Mouse (Mus musculus) midbrain, embryonic 10.5 days (tissue): ENCODE results near the gene Mrpl33. TPM values are rescaled to one million over a fixed set of nuclear protein-coding genes. Genes with fewer than 3 reads are reported as not detected.
"Not testable (repeated sequence)": the region's sequence is repeated elsewhere in the genome, so short reads cannot be mapped to it uniquely, and the experiment has no call there.

Experiments used
- DNase-seq: peaks from one replicate; pipeline ENCODE4 v3.0.0-alpha.2; 2017; ENCODE audit warnings: low spot score
- H3K27ac ChIP-seq: fragments of 300-500 bp; sonication (generic); replicated peaks from 2 replicates; pipeline ENCODE4 v1.5.1; 2016; ENCODE audit warnings: mild to moderate bottlenecking
- H3K27me3 ChIP-seq: fragments of 300-500 bp; sonication (generic); 2 replicates; pipeline ENCODE4 v1.6.1; 2016; ENCODE audit warnings: low read depth, mild to moderate bottlenecking; ENCODE audit not compliant: poor library complexity, severe bottlenecking
- H3K36me3 ChIP-seq: fragments of 300-500 bp; sonication (generic); 2 replicates; pipeline ENCODE4 v1.6.1; 2016; ENCODE audit warnings: mild to moderate bottlenecking, moderate library complexity
- H3K4me1 ChIP-seq: fragments of 300-500 bp; sonication (generic); 2 replicates; pipeline ENCODE4 v1.6.1; 2016
- H3K4me3 ChIP-seq: fragments of 300-500 bp; sonication (generic); 2 replicates; pipeline ENCODE4 v1.5.1; 2016; ENCODE audit warnings: mild to moderate bottlenecking, moderate library complexity
- H3K9me3 ChIP-seq: fragments of 300-500 bp; sonication (generic); replicated peaks from 2 replicates; pipeline ENCODE4 v1.6.1; 2016; ENCODE audit warnings: mild to moderate bottlenecking
- whole genome bisulfite sequencing: fragments of 180-500 bp; shearing (Covaris S2); methylation state at CpG from one replicate; pipeline ENCODE4 v1.1.7; 2016; 5-methylcytosine and 5-hydroxymethylcytosine counted together
- polyA plus RNA-seq: library from polyadenylated mRNA; unstranded; fragments of >200 nt; fragmentation: Nextera tagmentation; extraction: Ambion mirVana; gene quantifications from 2 replicates; pipeline ENCODE4 v1.2.1, GENCODE M21; 2016

The Mrpl33 gene
- polyA plus RNA-seq, 1 experiment from 2014 or later, result 233 TPM

DNA sequence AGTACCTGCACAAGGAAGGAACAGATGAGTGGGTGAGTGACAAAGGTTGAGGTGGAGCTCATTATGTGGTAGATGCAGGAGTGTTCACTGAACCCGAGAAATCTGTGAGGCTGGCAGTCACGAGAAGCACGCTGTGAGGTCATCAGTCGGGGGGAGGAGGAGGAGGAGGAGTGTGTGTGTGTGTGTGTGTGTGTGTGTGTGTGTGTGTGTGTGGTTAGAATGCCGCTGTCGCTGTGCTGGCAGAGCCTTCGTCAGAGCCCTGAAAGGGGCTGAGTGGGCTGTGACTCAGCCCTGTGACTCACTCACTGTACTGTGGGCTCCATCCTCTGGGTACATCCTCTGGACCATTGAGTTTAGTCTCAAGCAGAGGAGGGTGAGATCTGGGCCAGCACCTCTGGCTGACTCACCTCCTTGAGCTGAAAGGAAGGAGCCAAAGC is 20.2 kb upstream of the Mrpl33 start:
- H3K27me3 ChIP-seq, result no peaks in the 10 kb centered on the region
- no peak overlapping the region for H3K4me3 ChIP-seq
- 88% methylated on average over 7 of the region's 7 CpGs for WGBS
- H3K4me1 ChIP-seq, result peaks cover 2% of the 10 kb centered on the region; the same call in 1 of the 2 replicates
- H3K9me3 ChIP-seq, result no peaks in the 10 kb centered on the region
- H3K36me3 ChIP-seq, result no peaks in the 10 kb centered on the region
- no peak overlapping the region for H3K27ac ChIP-seq
- no peak for DNase-seq

DNA sequence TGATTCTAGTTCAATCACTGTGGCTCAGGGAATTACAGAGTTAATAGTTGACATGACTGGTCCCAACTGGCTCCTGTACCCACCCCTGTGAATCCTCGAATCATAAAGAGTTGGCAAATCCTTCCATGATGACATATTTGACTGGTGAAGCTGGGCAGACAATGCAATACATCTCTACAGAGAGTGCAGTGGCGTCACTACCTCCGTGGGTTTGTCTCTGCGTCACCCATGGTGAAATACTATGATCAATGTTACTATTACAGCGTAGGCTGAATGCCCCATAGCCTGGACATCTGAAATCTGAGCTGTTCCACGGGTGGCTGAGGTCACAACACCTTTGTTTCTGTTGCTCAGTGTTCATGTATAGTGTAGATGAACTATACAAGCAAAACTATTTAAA is 15.5 kb upstream of the Mrpl33 start:
- Histone ChIP-seq H3K4me1 (no peaks in the 10 kb centered on the region), H3K36me3 (no peaks in the 10 kb centered on the region), H3K4me3 (no peak overlapping the region), H3K9me3 (no peaks in the 10 kb centered on the region), H3K27ac (no peak overlapping the region), H3K27me3 (no peaks in the 10 kb centered on the region)
- WGBS, result 86% methylated on average over 6 of the region's 6 CpGs
- no peak for DNase-seq

DNA sequence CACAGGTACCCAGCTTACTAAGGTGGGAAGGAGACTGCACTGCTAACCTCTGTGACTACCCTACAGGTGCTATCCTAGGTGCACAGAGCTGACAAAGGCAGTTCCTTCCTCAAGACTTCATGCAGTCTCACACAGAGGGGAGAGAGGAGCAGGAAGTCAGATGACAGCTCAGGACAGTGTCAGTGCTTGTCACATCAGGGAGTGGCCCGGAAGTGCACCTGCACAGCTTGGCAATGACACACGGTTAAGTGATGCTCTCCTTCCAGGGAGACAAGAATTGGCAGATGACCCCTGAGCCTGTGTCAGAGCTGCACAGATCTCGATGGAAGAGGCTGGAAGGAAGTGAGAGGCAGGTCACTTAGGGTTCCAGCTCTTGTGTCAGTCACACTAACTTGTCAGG is 14.8 kb upstream of the Mrpl33 start:
- H3K4me1 ChIP-seq, result peaks cover 6% of the 10 kb centered on the region
- no peaks in the 10 kb centered on the region for H3K27me3 ChIP-seq
- H3K4me3 ChIP-seq, result no peak overlapping the region
- H3K27ac ChIP-seq, result no peak overlapping the region
- H3K9me3 ChIP-seq, result no peaks in the 10 kb centered on the region
- no peak for DNase-seq
- 90% methylated on average over 3 of the region's 3 CpGs for WGBS
- no peaks in the 10 kb centered on the region for H3K36me3 ChIP-seq

DNA sequence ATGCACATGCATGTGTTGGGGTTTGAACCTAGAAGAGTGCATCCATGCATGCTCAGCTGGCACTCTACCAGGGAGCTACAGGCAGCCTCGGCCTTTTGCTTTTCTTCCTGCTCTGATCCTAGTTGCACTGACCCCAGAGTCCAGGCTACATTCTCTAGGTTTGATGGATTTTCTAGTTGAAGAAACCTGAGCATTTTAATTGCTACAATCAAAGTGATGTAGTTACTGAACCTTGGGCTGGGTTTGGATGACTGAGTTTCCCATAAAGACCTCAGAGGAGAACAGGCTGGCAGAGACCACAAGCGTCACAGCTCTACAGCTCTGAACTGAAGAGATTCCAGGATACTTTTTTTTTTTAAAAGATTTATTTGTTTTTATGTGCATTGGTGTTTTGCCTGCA is 13.5 kb upstream of the Mrpl33 start:
- 81% methylated on average over 2 of the region's 2 CpGs for WGBS
- Histone ChIP-seq H3K9me3 (no peaks in the 10 kb centered on the region), H3K27ac (no peak overlapping the region), H3K27me3 (no peaks in the 10 kb centered on the region), H3K4me3 (no peak overlapping the region), H3K4me1 (peaks cover 9% of the 10 kb centered on the region), H3K36me3 (no peaks in the 10 kb centered on the region)
- DNase-seq, result no peak

DNA sequence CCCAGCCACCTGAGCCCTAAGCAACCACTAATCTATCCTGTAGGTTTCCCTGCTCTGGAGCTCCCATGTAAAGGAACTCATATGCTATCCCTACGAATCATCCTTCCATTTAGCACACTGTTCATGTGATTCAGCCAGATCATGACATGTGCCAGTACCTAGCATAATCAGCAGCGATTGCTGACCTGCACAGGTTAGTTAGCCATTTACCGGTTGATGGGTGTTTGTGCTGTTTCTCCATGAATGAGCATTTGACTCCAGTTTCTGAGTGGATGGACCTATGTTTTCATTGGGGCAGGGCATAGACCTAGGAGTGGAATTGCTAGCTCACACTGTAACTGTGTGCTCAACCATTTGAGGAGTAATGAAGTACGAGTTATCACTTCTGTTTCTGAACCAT is 11.2 kb upstream of the Mrpl33 start:
- WGBS, result 89% methylated on average over 4 of the region's 4 CpGs
- no peaks in the 10 kb centered on the region for H3K27me3 ChIP-seq
- H3K4me3 ChIP-seq, result no peak overlapping the region
- no peak overlapping the region for H3K27ac ChIP-seq
- DNase-seq, result no peak
- H3K36me3 ChIP-seq, result no peaks in the 10 kb centered on the region
- 0 out of 2 replicates have a peak, but pooled peaks cover 6% of the 10 kb centered on the region for H3K9me3 ChIP-seq
- H3K4me1 ChIP-seq, result peaks cover 9% of the 10 kb centered on the region

DNA sequence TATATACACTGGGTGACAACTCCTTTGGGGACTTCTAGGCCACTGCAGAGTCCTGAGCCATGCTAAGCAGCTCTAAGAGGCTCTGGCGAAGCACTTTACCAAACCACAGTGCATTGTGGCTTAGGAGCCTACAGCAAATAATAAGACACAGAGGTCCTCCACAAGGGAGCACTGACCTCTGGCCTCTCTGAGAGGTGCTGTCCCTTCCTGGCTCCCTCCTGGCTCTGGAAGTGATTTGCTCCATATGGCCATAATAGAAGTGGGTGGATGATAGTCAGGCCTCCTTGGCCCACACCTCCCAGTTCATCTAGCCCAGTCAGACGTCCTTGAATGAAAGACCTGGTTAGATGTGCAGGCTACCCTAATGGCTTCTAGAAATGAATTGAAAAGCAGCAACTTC is 8.7 kb upstream of the Mrpl33 start:
- 66% methylated on average over 2 of the region's 2 CpGs for WGBS
- DNase-seq, result no peak
- H3K9me3 ChIP-seq, result 0 out of 2 replicates have a peak, but pooled peaks cover 6% of the 10 kb centered on the region

DNA sequence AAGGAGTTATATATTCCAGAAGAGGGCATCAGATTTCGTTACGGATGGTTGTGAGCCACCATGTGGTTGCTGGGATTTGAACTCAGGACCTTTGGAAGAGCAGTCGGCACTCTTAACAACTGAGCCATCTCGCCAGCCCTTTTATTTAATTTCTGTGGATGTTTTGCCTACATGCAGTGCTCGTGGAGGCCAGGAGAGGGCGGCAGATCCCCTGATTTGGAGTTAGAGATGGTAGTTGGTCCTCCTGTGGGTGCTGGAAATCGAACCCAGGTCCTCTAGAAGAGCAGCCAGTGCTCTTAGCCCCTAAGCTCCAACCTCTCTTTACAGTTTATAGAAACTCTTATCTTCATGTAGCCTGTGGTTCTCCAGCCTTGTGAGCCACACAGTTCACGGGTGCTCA is 8.1 kb upstream of the Mrpl33 start:
- H3K9me3 ChIP-seq, H3K36me3 ChIP-seq, H3K4me3 ChIP-seq, DNase-seq, H3K4me1 ChIP-seq, H3K27ac ChIP-seq, H3K27me3 ChIP-seq: not testable (repeated sequence)
- WGBS, result 85% methylated on average over 8 of the region's 8 CpGs

More for the DNA sequence above, 8.7 kb upstream of the Mrpl33 start:
- H3K4me3 ChIP-seq, result no peak overlapping the region
- H3K27me3 ChIP-seq, result no peaks in the 10 kb centered on the region
- H3K4me1 ChIP-seq, result peaks cover 9% of the 10 kb centered on the region
- no peak overlapping the region for H3K27ac ChIP-seq
- H3K36me3 ChIP-seq, result no peaks in the 10 kb centered on the region

DNA sequence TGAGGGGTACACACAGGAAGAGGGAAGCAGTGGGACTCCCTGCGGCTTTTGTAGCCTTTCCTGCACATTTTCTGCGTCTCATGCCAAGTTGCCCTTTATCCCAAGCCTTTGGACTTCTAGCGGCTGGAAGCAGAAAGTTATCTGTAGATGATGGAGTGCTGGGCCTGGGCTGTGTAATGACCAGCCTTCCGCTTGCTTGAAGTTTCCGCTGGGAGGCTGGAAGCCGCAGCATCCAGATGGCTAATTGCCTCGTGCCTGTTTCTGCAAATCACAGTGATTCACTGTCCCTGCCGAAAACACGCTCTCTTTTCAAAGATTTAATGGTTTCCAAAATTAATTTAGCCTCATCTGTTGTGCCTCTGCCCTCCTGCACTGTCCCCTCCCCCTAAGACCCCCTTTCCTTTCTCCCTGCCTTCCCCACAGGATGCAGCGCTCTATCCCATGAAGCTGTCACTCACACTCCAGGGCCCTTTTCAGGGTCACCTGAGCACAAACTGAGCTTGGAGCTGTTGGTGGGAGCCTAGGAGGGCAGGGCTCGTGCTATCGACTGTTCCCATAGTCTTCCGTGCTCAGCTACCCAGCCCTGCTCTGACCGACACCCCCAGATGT is 6.9 kb upstream of the Mrpl33 start:
- no peak overlapping the region for H3K27ac ChIP-seq
- H3K4me3 ChIP-seq, result no peak overlapping the region
- H3K36me3 ChIP-seq, result no peaks in the 10 kb centered on the region
- no peaks in the 10 kb centered on the region for H3K27me3 ChIP-seq
- 0 out of 2 replicates have a peak, but pooled peaks cover 6% of the 10 kb centered on the region for H3K9me3 ChIP-seq
- WGBS, result 86% methylated on average over 14 of the region's 14 CpGs
- peaks cover 9% of the 10 kb centered on the region for H3K4me1 ChIP-seq
- no peak for DNase-seq

DNA sequence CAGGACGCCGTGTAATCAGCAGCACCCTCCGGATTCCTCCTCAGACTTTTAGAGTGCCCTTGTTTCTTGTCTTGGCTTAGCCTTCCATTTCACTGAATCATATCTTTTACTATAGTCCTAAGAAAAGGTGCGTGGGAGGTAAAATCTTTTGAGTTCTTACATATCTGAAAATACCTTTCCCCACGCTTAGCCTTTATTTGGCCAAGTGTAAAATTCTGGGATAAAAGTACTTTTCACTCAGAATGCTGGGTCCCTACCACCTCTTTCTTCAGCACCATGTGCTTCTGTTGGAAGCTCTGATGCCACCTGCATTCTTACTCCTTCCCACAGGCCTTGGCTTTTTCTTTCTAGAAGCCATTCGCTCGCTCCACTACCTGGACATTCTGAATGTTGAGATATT is 5.6 kb upstream of the Mrpl33 start:
- Histone ChIP-seq H3K36me3 (no peaks in the 10 kb centered on the region), H3K4me3 (no peak overlapping the region), H3K27me3 (peaks cover 5% of the 10 kb centered on the region), H3K27ac (no peak overlapping the region), H3K4me1 (peaks cover 9% of the 10 kb centered on the region), H3K9me3 (0 out of 2 replicates have a peak, but pooled peaks cover 6% of the 10 kb centered on the region)
- no peak for DNase-seq
- WGBS, result 93% methylated on average over 7 of the region's 7 CpGs

DNA sequence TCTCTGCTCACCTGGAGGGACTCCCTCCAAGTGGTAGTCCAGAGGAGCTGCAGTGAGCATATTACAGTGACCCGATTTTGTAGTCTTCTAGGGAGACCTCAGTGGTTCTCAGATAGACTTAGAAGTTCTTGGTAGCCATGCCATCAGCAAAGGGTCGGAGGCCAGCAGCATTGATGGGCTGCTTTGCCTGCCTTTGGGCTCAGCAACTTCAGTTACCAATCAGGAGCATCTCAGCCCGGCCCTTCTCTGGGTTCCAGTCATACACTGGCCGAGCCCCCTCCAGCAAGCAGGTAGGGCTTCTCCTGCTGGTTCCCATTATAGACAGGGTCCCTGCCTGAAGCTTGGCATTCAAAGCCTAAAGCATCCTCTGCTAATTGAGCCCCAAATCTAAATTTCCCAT is 867 bp upstream of the Mrpl33 start:
- Histone ChIP-seq H3K27ac (no peak overlapping the region), H3K4me1 (peaks cover 11% of the 10 kb centered on the region), H3K36me3 (no peaks in the 10 kb centered on the region), H3K27me3 (peaks cover 25% of the 10 kb centered on the region), H3K9me3 (no peaks in the 10 kb centered on the region), H3K4me3 (no peak overlapping the region)
- DNase-seq, result no peak
- WGBS, result 56% methylated on average over 4 of the region's 4 CpGs

DNA sequence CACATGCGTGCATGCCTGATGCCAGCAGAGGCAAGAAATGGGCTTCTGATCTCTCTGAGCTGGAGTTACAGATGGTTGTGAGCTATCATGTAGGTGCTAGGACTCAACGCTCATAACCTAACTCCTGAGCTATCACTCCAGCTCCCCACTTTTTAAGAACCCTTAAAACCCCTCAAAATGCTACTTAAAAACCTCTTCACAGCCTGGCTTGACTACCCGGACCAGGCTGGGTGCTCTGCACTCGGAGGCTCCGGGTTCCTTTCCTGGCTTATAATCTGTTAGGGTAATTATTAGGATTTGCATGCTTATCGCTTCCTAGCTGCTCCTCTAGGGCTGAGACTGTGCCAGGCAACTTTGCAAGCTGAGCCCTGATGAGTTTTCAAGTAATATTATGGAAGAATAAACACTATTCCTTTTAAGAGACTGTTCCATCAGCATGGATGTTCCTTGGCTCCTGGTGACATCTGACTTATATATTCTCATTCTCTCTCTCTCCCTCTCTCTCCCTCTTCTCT is 752 bp downstream of the Mrpl33 start:
- peaks cover 11% of the 10 kb centered on the region for H3K4me1 ChIP-seq
- no peaks in the 10 kb centered on the region for H3K9me3 ChIP-seq
- WGBS, result 74% methylated on average over 6 of the region's 6 CpGs
- no peak overlapping the region for H3K4me3 ChIP-seq
- peaks cover 25% of the 10 kb centered on the region for H3K27me3 ChIP-seq
- DNase-seq, result no peak
- no peaks in the 10 kb centered on the region for H3K36me3 ChIP-seq
- no peak overlapping the region for H3K27ac ChIP-seq

DNA sequence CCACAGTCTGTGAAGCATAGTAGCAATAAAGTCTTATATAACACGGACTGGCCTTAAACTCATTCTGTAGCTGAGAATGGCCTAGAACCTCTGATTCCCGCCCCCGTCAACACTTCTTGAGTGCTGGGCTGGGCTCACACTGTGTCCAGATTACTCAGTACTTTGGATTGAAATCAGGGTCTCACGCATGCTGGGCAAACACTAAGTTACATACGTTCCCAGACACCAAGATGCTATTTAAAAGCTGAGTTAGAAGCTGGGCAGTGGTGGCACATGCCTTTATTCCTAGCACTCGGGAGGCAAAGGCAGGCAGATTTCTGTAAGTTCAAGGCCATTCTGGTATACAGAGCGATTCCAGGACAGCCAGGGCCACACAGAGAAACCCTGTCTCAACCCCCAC is 1.4 kb downstream of the Mrpl33 start:
- no peak for DNase-seq
- Histone ChIP-seq H3K27me3 (peaks cover 25% of the 10 kb centered on the region), H3K4me1 (peaks cover 11% of the 10 kb centered on the region), H3K36me3 (no peaks in the 10 kb centered on the region), H3K9me3 (no peaks in the 10 kb centered on the region), H3K27ac (no peak overlapping the region), H3K4me3 (no peak overlapping the region)
- WGBS, result 85% methylated on average over 7 of the region's 7 CpGs

DNA sequence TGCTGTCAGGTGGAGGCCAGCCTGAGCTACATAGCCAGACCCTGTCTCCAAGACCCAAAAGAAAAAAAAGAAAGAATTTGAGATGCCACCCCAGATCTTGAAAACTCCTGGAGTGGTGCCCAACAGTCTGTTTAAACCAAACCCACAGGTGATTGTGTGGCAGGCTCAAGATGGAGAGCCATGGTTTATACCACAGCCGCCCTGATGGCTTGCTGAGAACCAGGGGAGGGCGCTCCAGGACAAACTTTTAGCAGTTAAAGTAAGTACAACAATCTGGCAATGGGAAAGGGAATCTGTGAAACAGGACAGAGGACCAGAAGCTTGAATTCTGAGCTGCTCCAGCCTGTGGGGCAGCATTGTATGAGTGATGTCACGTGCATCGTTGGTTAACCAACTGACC is 1.8 kb downstream of the Mrpl33 start:
- 59% methylated on average over 4 of the region's 4 CpGs for WGBS
- Histone ChIP-seq H3K27me3 (peaks cover 25% of the 10 kb centered on the region), H3K4me3 (no peak overlapping the region), H3K4me1 (peaks cover 11% of the 10 kb centered on the region), H3K36me3 (no peaks in the 10 kb centered on the region), H3K9me3 (no peaks in the 10 kb centered on the region), H3K27ac (no peak overlapping the region)
- DNase-seq, result peak; percentile 36
